Mouse (Mus musculus) G1E (cell line): ENCODE results near the gene Dbh. TPM values are rescaled to one million over a fixed set of nuclear protein-coding genes. Genes with fewer than 3 reads are reported as not detected.

Experiments used
- ATAC-seq: 2 replicates; pipeline ENCODE4 v1.8.0; 2016; ENCODE audit warnings: mild to moderate bottlenecking; ENCODE audit not compliant: insufficient number of reproducible peaks, poor library complexity, low FRiP score, severe bottlenecking; ENCODE audit errors: extremely low read depth
- DNase-seq: peaks from one replicate; pipeline ENCODE4 v3.0.0; 2012; ENCODE audit warnings: low spot score
- H3K27me3 ChIP-seq: 2 replicates; pipeline ENCODE4 v1.6.1; 2012; ENCODE audit warnings: mild to moderate bottlenecking, low read length, inconsistent platforms; ENCODE audit not compliant: insufficient read depth
- H3K36me3 ChIP-seq: replicated peaks from 2 replicates; pipeline ENCODE3; 2012; ENCODE audit warnings: mild to moderate bottlenecking, inconsistent platforms
- H3K4me1 ChIP-seq: 2 replicates; pipeline ENCODE4 v1.6.1; 2012; ENCODE audit warnings: low read depth, low read length, inconsistent platforms, mixed read lengths; ENCODE audit not compliant: insufficient read depth
- H3K4me3 ChIP-seq: 2 replicates; pipeline ENCODE4 v1.5.1; 2012; ENCODE audit warnings: low read depth, mild to moderate bottlenecking, inconsistent platforms, low read length, moderate library complexity, mixed read lengths
- H3K9me3 ChIP-seq: replicated peaks from 2 replicates; pipeline ENCODE4 v1.6.1; 2012; ENCODE audit warnings: inconsistent platforms
- CTCF ChIP-seq: IDR thresholded peaks from 2 replicates; pipeline ENCODE4 v1.5.1; 2012; ENCODE audit warnings: low read depth, low read length, inconsistent platforms, mixed read lengths
- GATA1 ChIP-seq: IDR thresholded peaks from 2 replicates; pipeline ENCODE4 v1.6.1; 2012; ENCODE audit warnings: borderline replicate concordance, low read length, inconsistent platforms, mixed read lengths
- GATA2 ChIP-seq: IDR thresholded peaks from 2 replicates; pipeline ENCODE4 v1.6.1; 2012; ENCODE audit warnings: low read depth, low read length, inconsistent platforms, borderline replicate concordance
- POLR2AphosphoS5 ChIP-seq: IDR thresholded peaks from 2 replicates; pipeline ENCODE4 v1.6.1; 2012; ENCODE audit warnings: low read depth, low read length, inconsistent platforms; ENCODE audit not compliant: insufficient replicate concordance
- TAL1 ChIP-seq: conservative IDR thresholded peaks from 2 replicates; pipeline ENCODE4 v1.6.1; 2012; ENCODE audit warnings: low read depth, low read length, inconsistent platforms, mixed read lengths
- polyA plus RNA-seq: library from polyadenylated mRNA; stranded (reverse); fragments of >175 nt; gene quantifications from 2 replicates; pipeline ENCODE4 v1.2.3, GENCODE M21; 2012
- total RNA-seq, 2 experiments: library from RNA; stranded (forward) in 1 of 2; stranded (reverse) in 1 of 2; fragments of 200-1000 nt in 1 of 2; fragments of >200 nt in 1 of 2; fragmentation: Nextera tagmentation in 1 of 2; gene quantifications; 2 replicates each; pipeline ENCODE4 v1.2.3; 2014 to 2017

The Dbh gene
- total and polyA plus RNA-seq, 3 experiments: 0.05 TPM; not detected in 2

GRCm38 (mm10) chr2:27125979-27126378 is 39.1 kb upstream of the Dbh start:
- DNase-seq: peak; percentile 29
- Histone ChIP-seq H3K36me3 (no peaks in the 10 kb centered on the region), H3K4me3 (no peak overlapping the region), H3K4me1 (0 out of 2 replicates have a peak, but pooled peaks cover 2% of the 10 kb centered on the region), H3K9me3 (no peaks in the 10 kb centered on the region), H3K27me3 (no peaks in the 10 kb centered on the region; the same call in 1 of the 2 replicates)
- TF ChIP-seq CTCF: peak; percentile 79
- TF ChIP-seq TAL1: no peak
- no peak for TF ChIP-seq POLR2AphosphoS5
- no peak for TF ChIP-seq GATA1
- no peak for ATAC-seq

DNA sequence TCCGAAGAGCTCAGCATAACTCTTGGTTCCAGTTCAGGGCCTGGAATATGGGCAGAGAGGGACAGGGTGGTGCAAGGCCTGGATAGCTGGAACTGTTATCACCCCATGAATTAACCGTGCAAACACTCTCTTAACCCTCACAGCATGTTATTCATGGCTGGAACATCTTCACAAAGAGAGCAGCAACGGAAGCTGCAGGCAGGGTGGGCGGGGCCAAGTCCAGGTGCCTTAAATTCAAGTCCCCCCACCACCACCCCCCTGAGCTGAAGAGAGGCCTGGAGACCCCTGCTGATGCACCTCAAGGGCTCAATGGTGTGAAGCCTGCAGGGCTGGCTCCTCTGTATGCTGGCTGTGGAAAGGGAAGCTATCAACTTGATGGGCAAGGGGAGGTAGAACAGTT is 38.5 kb upstream of the Dbh start:
- no peak for TF ChIP-seq CTCF
- no peak for TF ChIP-seq POLR2AphosphoS5
- no peak for TF ChIP-seq GATA2
- Histone ChIP-seq H3K4me1 (0 out of 2 replicates have a peak, but pooled peaks cover 2% of the 10 kb centered on the region), H3K36me3 (no peaks in the 10 kb centered on the region), H3K9me3 (no peaks in the 10 kb centered on the region), H3K4me3 (no peak overlapping the region), H3K27me3 (no peaks in the 10 kb centered on the region; the same call in 1 of the 2 replicates)
- no peak for ATAC-seq
- DNase-seq: no peak

DNA sequence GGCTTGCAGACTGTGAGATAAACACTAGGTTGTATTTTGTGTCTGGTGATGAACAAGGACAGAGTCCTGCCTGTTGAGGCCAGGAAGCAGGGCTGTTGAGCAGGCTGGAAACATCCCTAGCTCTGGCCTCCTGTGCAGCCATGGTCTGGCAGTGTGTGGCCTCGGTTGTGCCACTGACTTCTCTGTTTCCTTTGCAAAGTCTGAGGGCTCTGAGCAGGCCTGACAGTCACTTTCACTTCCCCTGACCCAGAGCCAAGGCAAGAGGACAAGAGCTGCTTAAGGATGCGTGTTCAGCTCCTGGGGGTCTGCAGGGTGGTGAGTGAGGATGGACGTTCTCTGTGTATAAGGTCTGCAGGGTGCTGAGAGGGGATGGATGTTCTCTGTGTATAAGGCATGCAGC is 36.0 kb upstream of the Dbh start:
- Histone ChIP-seq H3K27me3 (peaks cover 2% of the 10 kb centered on the region; the same call in 1 of the 2 replicates), H3K36me3 (no peaks in the 10 kb centered on the region), H3K4me3 (no peak overlapping the region), H3K4me1 (0 out of 2 replicates have a peak, but pooled peaks cover 2% of the 10 kb centered on the region), H3K9me3 (no peaks in the 10 kb centered on the region)
- DNase-seq (no peak), ATAC-seq (no peak)
- TF ChIP-seq CTCF (no peak), GATA1 (no peak), POLR2AphosphoS5 (no peak), TAL1 (no peak), GATA2 (no peak)

DNA sequence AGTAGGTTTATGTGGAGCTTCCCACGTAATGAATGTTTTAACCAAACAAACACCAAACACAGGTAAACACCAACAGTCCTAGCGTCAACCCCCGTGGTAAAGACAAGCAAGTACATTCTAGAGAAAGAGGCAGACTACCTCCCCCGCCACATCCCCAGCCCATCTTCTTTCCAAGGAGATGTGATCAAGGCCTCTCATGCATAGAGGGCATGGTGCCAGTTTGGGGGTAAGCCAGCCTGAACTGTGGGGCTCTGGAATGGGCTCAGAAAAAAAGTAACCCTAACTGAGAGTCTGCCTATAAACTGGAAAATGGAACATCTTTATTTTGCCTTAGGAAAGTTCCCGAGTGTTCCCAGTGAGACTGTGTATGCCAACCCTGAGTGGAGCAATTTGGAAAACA is 29.1 kb upstream of the Dbh start:
- Histone ChIP-seq H3K27me3 (peaks cover 2% of the 10 kb centered on the region; the same call in 1 of the 2 replicates), H3K36me3 (no peaks in the 10 kb centered on the region), H3K4me1 (no peaks in the 10 kb centered on the region), H3K9me3 (no peaks in the 10 kb centered on the region), H3K4me3 (no peak overlapping the region)
- DNase-seq: no peak
- TF ChIP-seq GATA2: no peak
- ATAC-seq: no peak

DNA sequence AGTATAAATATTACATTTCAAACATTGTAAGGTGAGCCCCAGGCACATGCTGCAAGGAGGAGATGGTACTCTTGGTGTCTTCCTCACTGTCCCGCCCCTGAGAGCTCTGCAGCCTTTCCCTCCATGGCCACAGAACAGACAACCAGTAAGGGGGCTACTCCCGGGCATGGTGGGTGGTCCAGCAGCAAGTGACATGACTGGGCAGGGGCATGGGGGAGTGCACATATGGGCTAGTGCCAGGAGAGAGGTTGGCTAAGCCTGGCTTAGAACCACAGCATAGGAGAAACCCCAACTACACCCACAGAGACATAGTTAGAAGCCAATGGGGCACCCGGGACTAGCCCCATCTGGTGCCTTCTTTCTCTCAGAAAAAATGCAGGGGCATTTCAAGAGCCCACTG is 28.7 kb upstream of the Dbh start:
- H3K27me3 ChIP-seq: peaks cover 2% of the 10 kb centered on the region; the same call in 1 of the 2 replicates
- ATAC-seq: no peak

DNA sequence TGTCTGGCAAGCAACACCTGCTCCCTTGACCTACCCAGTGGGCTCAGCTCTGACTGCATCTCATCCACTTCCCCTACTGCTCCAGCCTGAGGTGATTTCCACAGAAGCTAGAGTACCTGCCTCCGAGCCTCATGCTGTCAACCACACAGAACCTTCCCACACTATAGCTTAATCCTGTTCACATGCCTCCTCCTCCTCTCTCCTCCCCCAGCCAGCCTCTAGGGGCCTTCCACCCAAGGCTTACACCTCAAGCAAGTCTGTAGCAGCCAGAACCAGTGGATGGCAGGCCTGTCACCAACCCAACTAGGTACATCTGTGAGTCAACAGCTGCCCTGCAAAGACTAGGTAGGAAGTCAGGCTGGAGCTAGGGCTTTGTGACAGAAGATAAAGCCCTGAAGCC is 28.2 kb upstream of the Dbh start:
- no peaks in the 10 kb centered on the region for H3K4me1 ChIP-seq
- TF ChIP-seq TAL1: no peak
- TF ChIP-seq POLR2AphosphoS5: no peak
- no peak for TF ChIP-seq GATA2
- no peak for TF ChIP-seq GATA1
- H3K27me3 ChIP-seq: peaks cover 2% of the 10 kb centered on the region; the same call in 1 of the 2 replicates
- no peaks in the 10 kb centered on the region for H3K36me3 ChIP-seq
- no peak overlapping the region for H3K4me3 ChIP-seq
- ATAC-seq (no peak), DNase-seq (no peak)
- H3K9me3 ChIP-seq: no peaks in the 10 kb centered on the region

More for the DNA sequence above, 28.7 kb upstream of the Dbh start:
- H3K4me3 ChIP-seq: no peak overlapping the region
- no peak for DNase-seq
- H3K36me3 ChIP-seq: no peaks in the 10 kb centered on the region
- no peaks in the 10 kb centered on the region for H3K9me3 ChIP-seq
- no peak for TF ChIP-seq CTCF
- TF ChIP-seq TAL1: no peak
- TF ChIP-seq GATA2: no peak
- TF ChIP-seq GATA1: no peak
- TF ChIP-seq POLR2AphosphoS5: no peak
- H3K4me1 ChIP-seq: no peaks in the 10 kb centered on the region

DNA sequence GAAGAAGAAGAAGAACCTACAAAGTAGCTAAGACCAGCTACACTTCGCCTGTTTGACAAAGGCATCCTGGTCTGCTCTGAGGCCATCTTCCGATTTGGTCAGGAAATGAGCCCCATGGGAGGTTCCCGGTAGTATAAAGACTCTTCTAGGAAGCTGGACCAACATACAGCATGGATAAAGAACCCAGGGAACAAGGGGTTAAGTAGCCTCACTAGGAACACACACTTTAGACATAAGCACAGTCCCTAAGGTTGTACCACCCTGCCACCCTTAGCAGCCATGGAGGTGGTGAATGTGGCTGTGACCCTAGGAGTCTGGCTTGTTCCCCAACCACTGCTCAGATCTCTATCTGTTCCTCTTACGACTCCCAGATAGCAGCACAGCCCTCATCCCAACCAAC is 26.7 kb upstream of the Dbh start:
- Histone ChIP-seq H3K36me3 (no peaks in the 10 kb centered on the region), H3K4me1 (no peaks in the 10 kb centered on the region), H3K27me3 (no peaks in the 10 kb centered on the region; the same call in none of the 2 replicates), H3K9me3 (no peaks in the 10 kb centered on the region), H3K4me3 (no peak overlapping the region)
- ATAC-seq (no peak), DNase-seq (no peak)
- TF ChIP-seq TAL1: no peak
- TF ChIP-seq CTCF: no peak
- no peak for TF ChIP-seq POLR2AphosphoS5
- TF ChIP-seq GATA2: no peak
- no peak for TF ChIP-seq GATA1
